Mouse (Mus musculus) midbrain, postnatal 0 days (tissue): ENCODE data around the gene Mgat3. TPM values are rescaled to one million over a fixed set of nuclear protein-coding genes. Genes with fewer than 3 reads are reported as not detected.

ENCODE experiments used
- ATAC-seq: fragments of 200-750 bp; cut with Nextera tagmentation; 2 replicates; pipeline ENCODE4 v1.8.0; 2017; ENCODE audit warnings: moderate number of reproducible peaks, mild to moderate bottlenecking, moderate TSS enrichment, moderate library complexity; ENCODE audit not compliant: low FRiP score
- DNase-seq: peaks from one replicate; pipeline ENCODE4 v3.0.0-alpha.2; 2015; ENCODE audit warnings: low spot score
- H3K27ac ChIP-seq: fragments of 300-500 bp; sonication (generic); 2 replicates; pipeline ENCODE4 v1.5.1; 2014; ENCODE audit warnings: low read depth, mild to moderate bottlenecking, low read length, mixed read lengths
- H3K27me3 ChIP-seq: fragments of 300-500 bp; sonication (generic); 2 replicates; pipeline ENCODE4 v1.6.1; 2014; ENCODE audit warnings: low read length, control low read depth, mixed read lengths; ENCODE audit not compliant: insufficient read depth
- H3K36me3 ChIP-seq: fragments of 300-500 bp; sonication (generic); 2 replicates; pipeline ENCODE4 v1.6.1; 2014; ENCODE audit warnings: low read length, control low read depth, mixed read lengths; ENCODE audit not compliant: insufficient read depth
- H3K4me1 ChIP-seq: fragments of 300-500 bp; sonication (generic); 2 replicates; pipeline ENCODE4 v1.6.1; 2014; ENCODE audit warnings: mild to moderate bottlenecking, control low read depth, antibody characterized with exemption, low read length, mixed read lengths; ENCODE audit not compliant: insufficient read depth
- H3K4me2 ChIP-seq: fragments of 300-500 bp; sonication (generic); 2 replicates; pipeline ENCODE4 v1.6.1; 2014; ENCODE audit warnings: low read depth, mild to moderate bottlenecking, low read length, mixed read lengths; ENCODE audit not compliant: poor library complexity, severe bottlenecking
- H3K4me3 ChIP-seq: fragments of 300-500 bp; sonication (generic); 2 replicates; pipeline ENCODE4 v1.5.1; 2014; ENCODE audit warnings: low read depth, mild to moderate bottlenecking, low read length, moderate library complexity
- H3K9ac ChIP-seq: fragments of 300-500 bp; sonication (generic); replicated peaks from 2 replicates; pipeline ENCODE4 v1.6.1; 2014; ENCODE audit warnings: mild to moderate bottlenecking, low read length, moderate library complexity, mixed read lengths; ENCODE audit not compliant: poor library complexity, severe bottlenecking
- H3K9me3 ChIP-seq: fragments of 300-500 bp; sonication (generic); 2 replicates; pipeline ENCODE4 v1.6.1; 2016; ENCODE audit warnings: low read length, control low read depth
- CTCF ChIP-seq: IDR thresholded peaks from 2 replicates; pipeline ENCODE4 v1.5.1; 2016; ENCODE audit warnings: antibody characterized with exemption, mild to moderate bottlenecking
- WGBS: fragments of 180-500 bp; shearing (Covaris S2); extraction: QIAGEN DNeasy Blood & Tissue Kit; methylation state at CpG from one replicate; pipeline ENCODE4 v1.1.7; 2014; 5-methylcytosine and 5-hydroxymethylcytosine counted together
- polyA plus RNA-seq: library from polyadenylated mRNA; unstranded; fragments of >200 nt; fragmentation: Nextera tagmentation; extraction: Ambion mirVana; gene quantifications from 2 replicates; pipeline ENCODE4 v1.2.1, GENCODE M21; 2015
- total RNA-seq: library from RNA; depleted of rRNA; stranded (reverse); fragments of >200 nt; gene quantifications from 2 replicates; pipeline ENCODE4 v1.2.3, GENCODE M21; 2014

Gene Mgat3
- total and polyA plus RNA-seq, 2 experiments from 2014 or later = 13.3 to 101 TPM

DNA sequence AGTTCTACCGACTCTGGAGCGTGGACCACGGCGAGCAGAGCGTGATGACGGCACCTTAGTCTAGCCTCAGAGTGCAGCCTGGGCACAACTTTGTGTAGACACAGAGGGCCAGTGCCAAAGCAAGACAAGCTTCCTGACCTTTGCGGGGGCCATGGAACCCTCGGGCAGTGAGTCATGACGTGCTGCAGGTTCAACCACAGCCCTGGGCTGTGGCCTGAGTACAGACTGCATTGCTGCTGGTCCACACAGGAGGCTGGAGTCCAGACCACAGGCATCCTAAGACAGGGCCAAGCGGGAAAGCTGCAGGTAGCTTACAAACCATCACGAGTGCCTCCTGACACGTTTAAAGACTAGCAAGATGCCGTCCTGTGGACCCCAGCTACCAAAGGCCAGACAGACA lies 13.3 kb upstream of the Mgat3 start:
- Histone ChIP-seq H3K36me3 (peaks cover 59% of the 10 kb centered on the region), H3K27ac (no peak overlapping the region), H3K4me3 (no peak overlapping the region), H3K9ac (no peak overlapping the region), H3K4me2 (no peak overlapping the region), H3K9me3 (no peaks in the 10 kb centered on the region), H3K27me3 (no peaks in the 10 kb centered on the region), H3K4me1 (no peaks in the 10 kb centered on the region)
- no peak for TF ChIP-seq CTCF
- no peak for ATAC-seq
- DNase-seq = no peak
- WGBS = 84% methylated on average over 13 of the region's 13 CpGs

DNA sequence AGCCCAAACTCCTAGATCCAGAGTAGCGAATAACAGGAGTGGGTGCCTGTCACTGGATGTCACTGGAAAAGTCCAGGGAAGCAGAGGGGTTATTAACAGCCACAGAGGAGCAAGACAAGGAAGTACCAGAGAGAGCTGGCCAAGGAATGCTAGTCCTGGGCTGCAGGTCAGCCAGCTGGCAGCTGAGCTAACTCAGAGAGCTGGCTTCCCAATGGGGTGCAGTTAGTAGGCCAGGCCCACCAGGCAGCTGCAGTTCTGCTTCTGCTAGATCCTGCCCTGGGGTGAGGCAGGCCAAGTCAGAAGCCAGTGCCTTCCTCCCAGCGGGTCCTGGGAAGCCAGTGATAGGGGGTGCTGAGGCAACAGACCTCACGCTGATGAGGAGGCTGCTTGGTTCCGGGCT lies 12.8 kb upstream of the Mgat3 start:
- DNase-seq (peak; percentile 14), ATAC-seq (no peak)
- H3K27me3 ChIP-seq = no peaks in the 10 kb centered on the region
- H3K27ac ChIP-seq = no peak overlapping the region
- WGBS = 82% methylated on average over 4 of the region's 4 CpGs
- TF ChIP-seq CTCF = no peak
- H3K4me1 ChIP-seq = no peaks in the 10 kb centered on the region
- no peaks in the 10 kb centered on the region for H3K9me3 ChIP-seq
- no peak overlapping the region for H3K4me2 ChIP-seq
- H3K9ac ChIP-seq = no peak overlapping the region
- peaks cover 54% of the 10 kb centered on the region for H3K36me3 ChIP-seq
- no peak overlapping the region for H3K4me3 ChIP-seq

GRCm38 (mm10) chr15:80161199-80161598 lies 12.3 kb upstream of the Mgat3 start:
- peaks cover 51% of the 10 kb centered on the region for H3K36me3 ChIP-seq
- H3K4me3 ChIP-seq = no peak overlapping the region
- H3K4me2 ChIP-seq = no peak overlapping the region
- H3K4me1 ChIP-seq = no peaks in the 10 kb centered on the region
- H3K27me3 ChIP-seq = no peaks in the 10 kb centered on the region
- DNase-seq (no peak), ATAC-seq (no peak)
- 88% methylated on average over 3 of the region's 3 CpGs for WGBS
- no peak for TF ChIP-seq CTCF
- H3K9ac ChIP-seq = no peak overlapping the region
- no peaks in the 10 kb centered on the region for H3K9me3 ChIP-seq
- no peak overlapping the region for H3K27ac ChIP-seq

DNA sequence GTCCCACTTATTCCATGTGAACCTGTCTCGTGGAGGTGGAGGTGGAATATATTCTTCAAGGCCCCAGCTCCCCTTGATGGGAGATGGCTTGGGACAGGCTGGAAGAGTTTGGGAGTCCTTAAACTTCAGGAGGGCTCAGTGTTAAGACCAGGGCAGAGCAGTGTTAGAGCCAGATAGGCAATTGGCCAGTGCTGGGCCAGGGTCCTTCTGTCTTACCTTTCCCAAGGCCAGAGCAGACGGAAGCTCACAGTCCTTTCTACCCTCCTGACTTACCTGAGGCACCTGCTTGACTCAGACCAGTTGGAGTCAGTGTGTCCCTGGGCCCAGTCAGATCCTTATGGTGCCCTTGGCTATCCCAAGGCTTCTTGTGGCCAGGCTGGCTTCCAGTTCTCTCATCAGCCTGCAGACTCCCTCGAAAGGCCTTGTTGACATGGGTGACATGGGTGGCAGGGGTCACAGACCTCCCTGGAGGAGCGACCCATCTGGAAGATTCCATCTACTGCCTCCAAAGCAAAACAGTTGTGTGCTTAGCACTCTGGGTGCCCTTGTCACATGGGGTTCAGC lies 11.0 kb upstream of the Mgat3 start:
- DNase-seq = no peak
- Histone ChIP-seq H3K4me3 (no peak overlapping the region), H3K4me2 (no peak overlapping the region), H3K4me1 (no peaks in the 10 kb centered on the region), H3K9me3 (no peaks in the 10 kb centered on the region), H3K36me3 (peaks cover 48% of the 10 kb centered on the region), H3K9ac (no peak overlapping the region), H3K27me3 (no peaks in the 10 kb centered on the region), H3K27ac (no peak overlapping the region)
- no peak for ATAC-seq
- TF ChIP-seq CTCF = no peak
- 86% methylated on average over 4 of the region's 4 CpGs for WGBS

DNA sequence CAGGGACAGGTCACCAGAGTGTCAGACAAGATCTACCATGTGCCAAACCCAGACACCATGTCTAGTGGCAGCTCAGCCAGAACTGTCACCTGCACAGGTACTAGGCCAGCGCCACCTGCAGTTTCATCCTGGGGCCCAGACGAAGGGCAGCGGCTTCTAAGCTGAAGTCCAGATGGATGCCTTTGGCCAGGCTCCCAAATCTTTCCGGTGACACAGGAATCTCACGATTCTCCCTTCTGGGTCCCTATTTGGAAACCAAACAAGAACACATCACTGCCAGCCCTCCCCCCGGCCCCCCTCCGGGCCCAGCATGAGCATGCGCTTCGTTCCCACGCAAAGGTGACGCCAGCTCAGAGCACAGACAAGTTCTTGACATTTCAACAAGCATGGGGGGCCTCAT lies 10.2 kb upstream of the Mgat3 start:
- Histone ChIP-seq H3K9me3 (no peaks in the 10 kb centered on the region), H3K27ac (no peak overlapping the region), H3K4me3 (no peak overlapping the region), H3K9ac (no peak overlapping the region), H3K4me2 (no peak overlapping the region), H3K27me3 (no peaks in the 10 kb centered on the region), H3K4me1 (no peaks in the 10 kb centered on the region), H3K36me3 (peaks cover 41% of the 10 kb centered on the region)
- peak; percentile 50 for DNase-seq
- TF ChIP-seq CTCF = no peak
- no peak for ATAC-seq
- WGBS = 83% methylated on average over 11 of the region's 11 CpGs

DNA sequence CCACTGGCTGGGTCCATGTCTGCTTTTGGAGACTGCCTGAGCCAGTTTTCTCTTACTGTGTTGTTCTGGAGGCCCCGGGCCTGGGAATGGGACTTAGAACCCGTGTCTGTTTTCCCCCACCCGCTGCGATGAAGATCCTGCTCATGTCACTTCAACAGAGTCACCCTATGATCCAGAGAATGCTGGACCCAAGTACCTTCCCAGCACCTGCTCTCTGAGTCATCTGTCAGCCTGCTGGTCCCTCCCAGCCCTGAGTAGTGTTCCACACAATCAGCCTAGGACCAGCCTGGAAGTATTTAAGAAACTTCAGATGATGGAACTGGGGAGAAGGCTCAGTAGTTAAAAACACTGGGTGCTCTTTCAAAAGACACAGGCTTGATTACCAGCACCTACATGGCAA lies 9.8 kb upstream of the Mgat3 start:
- WGBS = 88% methylated on average over 4 of the region's 4 CpGs
- Histone ChIP-seq H3K9me3 (no peaks in the 10 kb centered on the region), H3K9ac (no peak overlapping the region), H3K4me1 (no peaks in the 10 kb centered on the region), H3K36me3 (peaks cover 36% of the 10 kb centered on the region), H3K4me2 (no peak overlapping the region), H3K4me3 (no peak overlapping the region), H3K27me3 (no peaks in the 10 kb centered on the region), H3K27ac (no peak overlapping the region)
- ATAC-seq = no peak
- no peak for TF ChIP-seq CTCF
- no peak for DNase-seq
